ENCODE assay signal across 13 mouse cellular contexts in the genomic region with DNA sequence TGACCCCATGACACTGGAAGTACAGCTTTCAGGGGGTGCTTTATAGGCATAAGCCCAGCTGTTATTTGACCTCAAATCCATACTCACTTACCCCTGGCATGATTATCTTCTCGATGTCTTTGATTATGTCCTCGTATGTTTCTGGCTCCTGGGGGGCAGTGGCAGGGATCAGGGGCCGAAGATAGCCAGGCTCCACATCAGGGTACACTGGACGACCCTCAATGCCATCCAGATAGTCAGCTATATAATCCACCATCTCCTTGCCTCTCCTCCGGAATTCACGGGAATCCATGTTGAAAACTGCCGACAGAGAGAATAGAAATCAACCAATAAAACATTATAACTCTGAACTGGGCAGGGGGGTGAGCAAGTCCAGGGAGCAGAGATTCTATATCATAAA. TPM values are rescaled to one million over a fixed set of nuclear protein-coding genes. Genes with fewer than 3 reads are reported as not detected.
A peak's percentile ranks its signal among the peaks of the same experiment; 100 is the strongest.
DNase-seq lines count a peak whose midpoint lies in the region; ATAC-seq and TF ChIP-seq lines count a peak whose summit lies in the region.
"Had no signal": no experiment of that assay in that cellular context is flagged by ENCODE, and none has a peak within 500 bp of the region (broad histone marks: within the 10 kb centered on the region; RNA-seq: fewer than 3 reads in every experiment).

No protein-coding gene starts in this region.

- WGBS in forebrain, embryonic 12.5 days = 82% methylated on average over 7 of the region's 7 CpGs
- 92% methylated on average over 7 of the region's 7 CpGs for WGBS in forebrain, embryonic 14.5 days
- WGBS in hindbrain, embryonic 10.5 days = 84% methylated on average over 7 of the region's 7 CpGs
- 85% methylated on average over 7 of the region's 7 CpGs for WGBS in hindbrain, embryonic 16.5 days
- WGBS in limb, embryonic 12.5 days = 81% methylated on average over 7 of the region's 7 CpGs

- no peak overlapping the region for H3K4me2 ChIP-seq in forebrain, embryonic 12.5 days
- H3K4me2 ChIP-seq in forebrain, embryonic 14.5 days (ENCODE audit: low read length) = no peak overlapping the region
- H3K4me2 ChIP-seq in hindbrain, embryonic 16.5 days (ENCODE audit: low read length) = no peak overlapping the region
- H3K4me2 ChIP-seq in limb, embryonic 12.5 days = no peak overlapping the region
- H3K4me2 ChIP-seq: forebrain, embryonic 13.5 days; neural tube, embryonic 13.5 days had no signal

- no peak for TF ChIP-seq CTCF in ES-Bruce4 (IDR thresholded peaks at IDR 0.05; ENCODE audit: low read depth, low read length)

- H3K9ac ChIP-seq in forebrain, embryonic 12.5 days = no peak overlapping the region
- no peak overlapping the region for H3K9ac ChIP-seq in forebrain, embryonic 14.5 days (ENCODE audit: low read length)
- H3K9ac ChIP-seq in hindbrain, embryonic 16.5 days (ENCODE audit: low read depth, low read length) = no peak overlapping the region
- H3K9ac ChIP-seq in ES-Bruce4 (ENCODE audit: low read depth, poor library complexity, severe bottlenecking) = no peak overlapping the region
- H3K9ac ChIP-seq in limb, embryonic 12.5 days (replicated peaks) = no peak overlapping the region
- H3K9ac ChIP-seq: forebrain, embryonic 13.5 days; neural tube, embryonic 13.5 days had no signal

- ATAC-seq in forebrain, embryonic 12.5 days (ENCODE audit: low FRiP score) = no peak
- ATAC-seq in forebrain, embryonic 14.5 days = no peak
- ATAC-seq in hindbrain, embryonic 16.5 days = no peak
- no peak for ATAC-seq in limb, embryonic 12.5 days (ENCODE audit: insufficient number of reproducible peaks, insufficient read depth, low FRiP score, low TSS enrichment, low read depth)
- ATAC-seq: forebrain, embryonic 13.5 days had no signal

- no peaks in the 10 kb centered on the region for H3K9me3 ChIP-seq in forebrain, embryonic 12.5 days
- no peaks in the 10 kb centered on the region for H3K9me3 ChIP-seq in forebrain, embryonic 14.5 days (replicated peaks; ENCODE audit: control insufficient read depth, low read length)
- no peaks in the 10 kb centered on the region for H3K9me3 ChIP-seq in hindbrain, embryonic 10.5 days
- H3K9me3 ChIP-seq in hindbrain, embryonic 16.5 days (ENCODE audit: control insufficient read depth, low read length) = no peaks in the 10 kb centered on the region
- H3K9me3 ChIP-seq in ES-Bruce4 (replicated peaks; ENCODE audit: control insufficient read depth, insufficient read depth, low read length, poor library complexity, severe bottlenecking) = no peaks in the 10 kb centered on the region
- no peaks in the 10 kb centered on the region for H3K9me3 ChIP-seq in limb, embryonic 12.5 days
- H3K9me3 ChIP-seq: forebrain, embryonic 13.5 days; neural tube, embryonic 13.5 days had no signal

- TF ChIP-seq POLR2A in ES-Bruce4 (IDR thresholded peaks at IDR 0.05; ENCODE audit: insufficient read depth, low read length) = no peak

- peaks cover 46% of the 10 kb centered on the region for H3K4me1 ChIP-seq in forebrain, embryonic 12.5 days
- H3K4me1 ChIP-seq in forebrain, embryonic 14.5 days (ENCODE audit: control insufficient read depth, insufficient read depth, low read length) = no peaks in the 10 kb centered on the region
- peaks cover 70% of the 10 kb centered on the region for H3K4me1 ChIP-seq in hindbrain, embryonic 10.5 days (replicated peaks)
- H3K4me1 ChIP-seq in hindbrain, embryonic 16.5 days (ENCODE audit: control insufficient read depth, insufficient read depth, low read depth, low read length) = peaks cover 9% of the 10 kb centered on the region
- H3K4me1 ChIP-seq in ES-Bruce4 (ENCODE audit: control insufficient read depth, insufficient read depth, low read length) = peaks cover 1% of the 10 kb centered on the region
- peaks cover 44% of the 10 kb centered on the region for H3K4me1 ChIP-seq in limb, embryonic 12.5 days (replicated peaks)

- no peaks in the 10 kb centered on the region for H3K36me3 ChIP-seq in forebrain, embryonic 12.5 days (replicated peaks)
- no peaks in the 10 kb centered on the region for H3K36me3 ChIP-seq in forebrain, embryonic 14.5 days (ENCODE audit: control insufficient read depth, insufficient read depth, low read length)
- no peaks in the 10 kb centered on the region for H3K36me3 ChIP-seq in hindbrain, embryonic 10.5 days
- H3K36me3 ChIP-seq in hindbrain, embryonic 16.5 days (ENCODE audit: control insufficient read depth, insufficient read depth, low read length) = no peaks in the 10 kb centered on the region
- no peaks in the 10 kb centered on the region for H3K36me3 ChIP-seq in ES-Bruce4 (ENCODE audit: control insufficient read depth, insufficient read depth, low read length, poor library complexity, severe bottlenecking)
- no peaks in the 10 kb centered on the region for H3K36me3 ChIP-seq in limb, embryonic 12.5 days
- H3K36me3 ChIP-seq: neural tube, embryonic 13.5 days had no signal

- TF ChIP-seq EP300 in ES-Bruce4 (IDR thresholded peaks at IDR 0.05; ENCODE audit: insufficient read depth, low read depth, low read length) = no peak

- H3K27me3 ChIP-seq in forebrain, embryonic 12.5 days = peaks cover 15% of the 10 kb centered on the region; the same call in 1 of the 2 replicates
- no peaks in the 10 kb centered on the region for H3K27me3 ChIP-seq in forebrain, embryonic 14.5 days (replicated peaks; ENCODE audit: control insufficient read depth, insufficient read depth, low read length)
- H3K27me3 ChIP-seq in hindbrain, embryonic 10.5 days (ENCODE audit: insufficient read depth, poor library complexity, severe bottlenecking) = no peaks in the 10 kb centered on the region
- no peaks in the 10 kb centered on the region for H3K27me3 ChIP-seq in hindbrain, embryonic 16.5 days (replicated peaks; ENCODE audit: control insufficient read depth, insufficient read depth, low read length)
- H3K27me3 ChIP-seq in ES-Bruce4 (ENCODE audit: control insufficient read depth, insufficient read depth, low read length, poor library complexity, severe bottlenecking) = no peaks in the 10 kb centered on the region
- no peaks in the 10 kb centered on the region for H3K27me3 ChIP-seq in limb, embryonic 12.5 days
- H3K27me3 ChIP-seq: neural tube, embryonic 13.5 days had no signal

- 0 out of 2 replicates have a peak overlapping the region, but pooled peaks have one; percentile 31 for H3K27ac ChIP-seq in forebrain, embryonic 12.5 days
- no peak overlapping the region for H3K27ac ChIP-seq in forebrain, embryonic 14.5 days (ENCODE audit: low read depth, low read length)
- H3K27ac ChIP-seq in hindbrain, embryonic 10.5 days = peak overlapping the region; percentile 87
- no peak overlapping the region for H3K27ac ChIP-seq in hindbrain, embryonic 16.5 days (ENCODE audit: low read depth, low read length)
- H3K27ac ChIP-seq in ES-Bruce4 (ENCODE audit: insufficient read depth, low read length) = peak overlapping the region; percentile 88; the same call in 1 of the 2 replicates
- H3K27ac ChIP-seq in limb, embryonic 12.5 days = peak overlapping the region; percentile 95
- H3K27ac ChIP-seq: forebrain, embryonic 13.5 days; neural tube, embryonic 13.5 days had no signal

- no peak overlapping the region for H3K4me3 ChIP-seq in forebrain, embryonic 12.5 days (replicated peaks)
- H3K4me3 ChIP-seq in forebrain, embryonic 14.5 days (ENCODE audit: low read depth, low read length) = no peak overlapping the region
- H3K4me3 ChIP-seq in hindbrain, embryonic 10.5 days = no peak overlapping the region
- no peak overlapping the region for H3K4me3 ChIP-seq in hindbrain, embryonic 16.5 days (ENCODE audit: low read length)
- H3K4me3 ChIP-seq in ES-Bruce4 (ENCODE audit: low read depth, low read length) = no peak overlapping the region
- no peak overlapping the region for H3K4me3 ChIP-seq in limb, embryonic 12.5 days (replicated peaks)
- H3K4me3 ChIP-seq: forebrain, embryonic 13.5 days; neural tube, embryonic 13.5 days had no signal

- no peak for DNase-seq in forebrain, embryonic 14.5 days (ENCODE audit: low spot score)
- no peak for DNase-seq in hindbrain, embryonic 10.5 days (ENCODE audit: low spot score)
- no peak for DNase-seq in adrenal gland, adult (ENCODE audit: inconsistent age in 2 of 2, low spot score in 1 of 2)
- DNase-seq in kidney, postnatal 36 days = no peak
- DNase-seq: adrenal gland, adult 8-10 months; cerebellum, adult 9-10 months; kidney, adult 8-10 months had no signal

RNA-seq across cellular contexts. Expression of gene Ddc, which starts 17.6 kb away (rescaled TPM):
- 7.3 and 7.7 TPM in 2 replicates for polyA plus RNA-seq in forebrain, embryonic 12.5 days (2016; fragmentation: Nextera tagmentation; extraction: Ambion mirVana)
- 7.3 TPM in 2 replicates for polyA plus RNA-seq in forebrain, embryonic 14.5 days (2014; fragmentation: Nextera tagmentation; extraction: Ambion mirVana)
- polyA plus RNA-seq in hindbrain, embryonic 10.5 days (2016; fragmentation: Nextera tagmentation; extraction: Ambion mirVana) = 10.2 TPM in 2 replicates
- 10.6 and 11.9 TPM in 2 replicates for polyA plus RNA-seq in hindbrain, embryonic 16.5 days (2015; fragmentation: Nextera tagmentation; extraction: Ambion mirVana)
- polyA plus RNA-seq in ES-Bruce4 (2011; ENCODE audit: insufficient read depth, insufficient read length, low read depth, missing spikeins) = 7.0 and 9.1 TPM in 2 replicates
- polyA plus RNA-seq in limb, embryonic 12.5 days (2016; fragmentation: Nextera tagmentation; extraction: Ambion mirVana) = 11.9 and 13.0 TPM in 2 replicates

Comparison
In these comparisons a context has a peak if more than half of its experiments do, and no peak if none do; other contexts are left out.
1. H3K27ac ChIP-seq: peak in forebrain, embryonic 12.5 days (single experiment), hindbrain, embryonic 10.5 days (single experiment), ES-Bruce4 (single experiment) and limb, embryonic 12.5 days (single experiment); none in forebrain, embryonic 14.5 days (single experiment) and hindbrain, embryonic 16.5 days (single experiment).